Mouse (Mus musculus): ENCODE measurements around the gene Olfr1513.
"Not testable (repeated sequence)": the region's sequence is repeated elsewhere in the genome, so short reads cannot be mapped to it uniquely, and the experiment has no call there.

Gene Olfr1513

DNA sequence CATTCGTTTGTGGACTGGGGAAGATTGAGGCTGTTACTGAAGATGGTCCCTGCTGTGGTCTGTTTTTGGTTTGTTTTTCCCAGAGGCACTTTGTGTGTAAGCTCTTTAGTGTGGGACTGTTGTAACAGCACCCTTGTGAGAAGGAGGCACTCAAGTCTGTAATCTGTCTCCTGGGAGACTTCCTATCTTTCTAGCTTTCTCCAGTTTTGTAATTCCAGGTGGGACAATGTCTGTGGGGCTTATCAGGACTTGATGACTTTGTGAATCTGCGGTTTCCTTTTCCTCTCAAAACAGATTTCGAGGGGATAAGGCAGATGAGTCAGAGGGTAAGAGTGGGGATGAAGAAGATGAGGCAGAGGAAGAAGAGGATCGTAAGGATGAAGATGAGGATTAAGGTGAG lies at the start of gene Olfr1513:
TSS of gene Olfr1513 (minus strand) at position 101 of the 400 bp plus-strand sequence.
- DNase-seq, result no peak

- DNase-seq, result no peak
Observed at GRCm38 (mm10) chr14:52397279-52397678, 41.1 kb upstream of the Olfr1513 start, which contains the start of gene Olfr1511. Gene Olfr1511 (minus strand): TSS chr14:52397379.

DNA sequence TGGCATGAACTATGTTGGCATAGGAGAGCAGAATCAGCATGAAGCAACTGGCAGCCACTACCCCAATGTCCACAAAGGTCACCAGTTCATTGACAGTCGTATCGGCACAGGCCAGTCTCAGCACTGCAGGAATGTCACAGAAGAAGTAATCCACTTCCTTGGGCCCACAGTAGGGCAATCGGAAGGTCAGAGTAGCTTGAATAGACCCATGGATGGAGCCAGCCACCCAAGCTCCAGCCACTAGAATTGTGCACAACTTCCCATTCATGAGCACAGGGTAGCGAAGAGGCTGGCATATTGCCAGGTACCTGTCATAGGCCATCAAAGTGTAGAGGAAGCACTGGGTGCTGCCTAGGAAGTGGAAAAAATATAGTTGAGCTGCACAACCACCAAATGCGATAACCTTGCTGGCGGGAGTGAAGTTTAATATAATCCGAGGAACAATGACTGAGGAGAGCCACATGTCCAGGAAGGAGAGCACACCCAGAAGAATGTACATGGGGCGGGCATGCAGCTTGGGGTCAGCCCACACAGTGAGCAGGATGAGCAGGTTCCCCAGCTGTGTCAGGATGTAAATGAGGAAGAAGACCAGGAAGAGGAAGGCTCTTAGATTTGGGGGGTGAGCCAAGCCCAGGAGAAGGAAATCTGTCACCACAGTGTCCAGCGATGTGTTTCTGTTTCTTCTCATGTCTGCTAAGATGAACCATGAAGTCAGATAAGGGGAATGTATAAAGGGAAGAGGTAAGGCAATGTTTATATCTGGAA lies 34.1 kb upstream of the Olfr1513 start:
- not testable (repeated sequence) for DNase-seq

DNA sequence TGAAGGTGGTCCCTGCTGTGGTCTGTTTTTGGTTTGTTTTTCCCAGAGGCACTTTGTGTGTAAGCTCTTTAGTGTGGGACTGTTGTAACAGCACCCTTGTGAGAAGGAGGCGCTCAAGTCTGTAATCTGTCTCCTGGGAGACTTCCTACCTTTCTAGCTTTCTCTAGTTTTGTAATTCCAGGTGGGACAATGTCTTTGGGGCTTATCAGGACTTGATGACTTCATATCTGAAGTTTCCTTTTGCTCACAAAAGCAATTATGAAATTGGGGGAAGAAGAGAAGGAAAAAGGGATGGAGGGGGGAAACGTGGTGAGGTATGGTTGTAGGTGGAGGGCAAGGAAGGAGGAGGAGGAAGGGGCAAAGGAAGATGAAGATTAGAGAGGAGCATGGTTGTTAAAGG lies 22.9 kb upstream of the Olfr1513 start, which contains the start of gene Olfr1512:
TSS of gene Olfr1512 (minus strand) at position 101 of the 400 bp plus-strand sequence.
- DNase-seq, result no peak

DNA sequence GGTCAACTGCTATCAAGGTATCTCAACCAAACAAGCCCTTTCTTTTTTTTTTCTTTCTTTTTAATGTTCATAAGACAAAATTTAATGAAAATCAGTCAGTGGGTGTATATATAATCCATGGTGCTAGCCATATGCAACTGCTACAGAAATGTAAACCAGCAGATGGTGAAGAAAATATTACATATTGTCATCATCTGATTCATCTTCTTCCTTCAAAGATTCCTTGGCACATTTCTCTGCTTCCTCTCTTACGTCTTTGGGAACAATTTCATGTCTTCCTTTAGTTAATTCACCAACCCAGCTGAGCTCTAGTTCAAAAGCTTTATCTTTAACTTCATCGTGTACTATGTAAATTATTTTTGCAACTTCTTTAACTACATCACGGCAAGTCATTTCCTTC lies 12.5 kb upstream of the Olfr1513 start:
- DNase-seq, result no peak

GRCm38 (mm10) chr14:52339512-52339852 lies 16.7 kb downstream of the Olfr1513 start:
- DNase-seq, result no peak

GRCm38 (mm10) chr14:52338751-52339511 lies 17.3 kb downstream of the Olfr1513 start:
- DNase-seq, result peak; percentile 50

DNA sequence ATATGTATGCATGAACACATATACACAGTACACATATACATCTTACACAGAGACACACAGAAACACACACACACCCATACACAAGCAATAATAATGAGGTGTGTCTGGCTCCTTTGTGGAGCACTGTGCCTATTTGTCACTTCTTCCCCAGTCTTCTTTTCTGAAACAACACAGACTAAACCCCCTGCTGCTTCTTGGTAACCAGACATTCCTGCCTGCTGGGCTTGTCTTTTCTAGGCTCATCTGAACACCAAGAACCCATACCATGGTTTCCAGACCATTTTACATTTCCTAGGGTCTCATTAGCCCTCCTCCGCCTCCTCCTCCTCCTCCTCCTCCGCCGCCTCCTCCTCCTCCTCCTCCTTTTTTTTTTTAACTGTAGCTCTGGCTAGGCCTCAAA lies 24.0 kb downstream of the Olfr1513 start:
- no peak for DNase-seq

DNA sequence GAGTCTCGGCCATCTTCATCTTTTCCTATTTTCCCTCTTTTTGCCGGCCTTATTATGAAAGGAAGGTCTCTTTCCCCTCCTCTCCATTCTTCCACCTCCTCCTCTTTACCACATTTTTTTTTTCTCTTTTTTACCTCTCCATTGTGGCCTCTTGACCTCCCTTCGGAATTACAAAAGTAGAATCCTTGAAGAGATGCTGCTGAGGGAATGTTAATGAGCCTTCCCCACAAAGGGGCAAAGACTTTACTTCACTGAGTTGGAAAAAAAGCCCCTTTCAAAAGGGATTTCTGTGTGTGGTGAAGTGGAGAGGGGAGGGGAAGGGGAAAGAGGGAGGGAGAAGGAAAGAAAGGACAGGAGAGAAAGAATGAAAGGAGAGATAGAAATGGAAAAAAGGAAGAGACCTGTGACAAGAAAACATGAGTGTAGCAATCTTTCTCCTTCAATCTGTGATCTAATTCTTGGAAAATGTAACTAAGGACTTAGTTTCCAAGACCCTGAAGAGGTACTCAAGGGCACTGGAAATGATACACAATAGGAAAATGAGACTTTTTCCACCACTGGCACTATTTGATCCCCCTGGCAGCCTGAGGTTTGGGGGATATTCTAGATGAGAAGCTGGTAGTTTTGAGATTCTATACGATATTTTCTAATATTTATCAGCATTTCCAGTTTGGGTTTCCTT lies 25.0 kb downstream of the Olfr1513 start:
- DNase-seq, result no peak

DNA sequence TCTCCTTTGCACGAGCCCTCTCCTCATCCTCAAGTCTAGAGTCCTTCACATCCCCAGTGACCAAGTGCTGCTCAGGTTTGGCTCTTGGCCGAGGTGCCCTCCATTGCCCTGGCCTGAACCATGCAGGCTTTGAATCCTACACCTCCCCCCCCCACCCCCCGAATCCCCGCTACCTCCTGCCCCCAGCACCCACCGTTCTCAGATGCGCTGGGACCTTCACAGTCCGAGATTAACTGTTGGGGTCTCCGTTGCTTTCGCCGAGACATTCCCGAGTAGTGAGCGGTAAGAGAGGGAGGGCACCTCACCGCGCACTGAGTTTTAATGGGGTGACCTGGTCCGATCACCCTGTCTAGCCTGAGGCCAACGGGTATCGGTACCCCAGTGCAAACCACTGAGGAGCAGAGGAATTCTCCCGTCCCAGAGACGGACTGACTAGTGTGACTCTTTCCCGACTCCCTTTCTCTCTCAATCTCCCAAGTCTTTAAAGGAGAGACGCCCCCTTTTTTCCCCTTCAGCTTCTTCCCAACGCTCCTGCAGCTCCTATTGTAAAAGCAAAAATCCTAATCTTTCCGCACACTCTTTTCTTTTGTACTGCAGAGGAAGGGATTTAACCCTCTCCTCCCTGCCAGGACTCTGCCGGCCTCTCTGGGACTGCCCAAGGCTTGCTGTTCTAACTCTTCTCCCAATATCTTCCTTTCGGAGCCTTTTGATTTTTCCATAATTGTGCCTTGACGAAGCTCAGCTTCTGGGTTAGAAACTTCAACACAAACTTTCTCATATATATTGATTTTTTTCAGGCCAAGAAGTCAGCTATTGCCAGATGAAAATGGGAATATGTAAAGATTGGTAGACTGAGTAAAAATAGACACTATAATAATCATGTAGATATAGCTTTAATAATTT lies 28.0 kb downstream of the Olfr1513 start, which contains the start of gene Sall2:
TSS of gene Sall2 (minus strand) at position 853 of the 903 bp plus-strand sequence.
- no peak for DNase-seq

- DNase-seq, result no peak
Observed at GRCm38 (mm10) chr14:52327375-52327901, 28.8 kb downstream of the Olfr1513 start.

- DNase-seq, result no peak
Observed at GRCm38 (mm10) chr14:52325890-52326289, 30.3 kb downstream of the Olfr1513 start.

GRCm38 (mm10) chr14:52319361-52319760 lies 36.8 kb downstream of the Olfr1513 start:
- DNase-seq, result no peak

DNA sequence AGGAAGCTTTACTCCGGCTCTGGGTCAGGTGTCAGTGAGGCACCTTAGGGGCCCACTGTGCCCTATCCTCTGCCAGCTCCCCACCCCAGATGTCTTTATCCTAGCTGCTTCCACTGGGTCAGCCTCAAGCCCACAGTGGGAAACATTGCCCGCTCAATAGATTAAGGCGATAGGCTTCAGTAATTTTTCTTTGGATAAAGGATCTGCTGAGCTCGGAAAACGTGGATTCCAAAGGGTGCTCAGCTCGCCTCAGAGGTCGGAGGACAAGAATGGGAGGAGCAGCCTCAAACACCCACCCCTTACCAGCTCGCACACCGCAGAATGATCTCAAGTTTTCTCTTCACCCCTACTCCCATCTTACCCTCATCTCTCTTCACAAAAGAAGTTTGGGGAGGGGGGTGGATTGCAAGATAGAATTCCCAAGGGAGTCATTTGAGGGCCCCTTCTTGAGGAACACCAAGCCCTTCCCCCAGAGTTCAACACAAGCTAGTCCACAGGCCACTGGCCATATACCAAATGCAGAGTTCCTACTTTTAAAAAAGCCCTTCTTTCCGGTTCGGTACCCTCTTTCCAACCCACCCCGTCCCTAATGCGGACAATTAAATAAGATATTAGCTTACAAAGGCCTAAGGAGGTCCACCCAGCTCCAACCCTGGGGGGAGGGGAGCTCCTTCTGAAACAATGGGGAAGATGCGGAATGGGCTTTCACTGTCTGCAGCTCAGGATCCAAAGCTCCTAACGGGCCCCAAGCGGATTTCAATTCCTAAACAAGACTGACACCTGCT lies 39.6 kb downstream of the Olfr1513 start:
- peak; percentile 57 for DNase-seq

GRCm38 (mm10) chr14:52315792-52316440 lies 40.3 kb downstream of the Olfr1513 start:
- DNase-seq, result peak; percentile 71

DNA sequence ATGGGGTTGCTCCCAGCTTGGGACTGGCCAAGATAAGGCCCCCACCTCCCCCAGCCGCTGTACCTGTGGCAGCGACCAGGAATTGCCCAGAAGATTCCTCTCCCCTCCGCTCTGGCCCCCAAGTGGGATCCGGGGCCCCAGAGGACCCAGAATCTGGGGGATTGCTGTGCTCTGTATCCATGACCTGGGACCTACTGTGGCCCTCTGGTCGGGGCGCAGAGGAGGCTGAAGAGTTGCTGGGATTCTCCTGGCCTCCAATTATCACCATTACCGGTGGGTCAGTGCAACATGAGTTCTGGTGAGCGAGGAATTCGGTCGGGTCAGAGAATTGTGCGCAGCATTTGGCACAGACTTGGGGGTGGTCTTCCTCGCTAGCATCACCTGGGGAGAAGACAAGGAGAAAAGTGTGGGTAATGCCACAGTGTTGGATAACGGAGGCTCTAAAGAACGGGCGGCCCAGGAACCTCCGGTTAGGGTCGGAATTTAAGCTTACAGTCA lies 40.9 kb downstream of the Olfr1513 start:
- DNase-seq, result no peak

DNA sequence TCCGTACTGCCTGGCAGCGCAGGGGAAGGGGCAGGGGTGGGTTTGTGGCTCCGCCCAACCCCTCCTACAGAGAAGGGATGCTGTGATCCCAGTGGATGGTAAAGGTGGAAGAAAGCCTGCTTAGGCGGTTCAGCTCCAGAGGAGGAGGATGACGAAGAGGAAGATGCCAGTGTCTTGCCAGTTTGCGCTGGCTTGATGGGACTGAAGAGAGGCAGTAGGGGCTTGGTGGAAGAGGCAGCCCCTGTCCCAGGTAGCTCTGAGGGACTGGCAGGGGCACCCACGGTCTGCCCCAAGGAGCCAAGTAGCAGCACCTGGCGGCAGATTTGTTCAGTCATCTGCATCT lies 41.4 kb downstream of the Olfr1513 start:
- no peak for DNase-seq

DNA sequence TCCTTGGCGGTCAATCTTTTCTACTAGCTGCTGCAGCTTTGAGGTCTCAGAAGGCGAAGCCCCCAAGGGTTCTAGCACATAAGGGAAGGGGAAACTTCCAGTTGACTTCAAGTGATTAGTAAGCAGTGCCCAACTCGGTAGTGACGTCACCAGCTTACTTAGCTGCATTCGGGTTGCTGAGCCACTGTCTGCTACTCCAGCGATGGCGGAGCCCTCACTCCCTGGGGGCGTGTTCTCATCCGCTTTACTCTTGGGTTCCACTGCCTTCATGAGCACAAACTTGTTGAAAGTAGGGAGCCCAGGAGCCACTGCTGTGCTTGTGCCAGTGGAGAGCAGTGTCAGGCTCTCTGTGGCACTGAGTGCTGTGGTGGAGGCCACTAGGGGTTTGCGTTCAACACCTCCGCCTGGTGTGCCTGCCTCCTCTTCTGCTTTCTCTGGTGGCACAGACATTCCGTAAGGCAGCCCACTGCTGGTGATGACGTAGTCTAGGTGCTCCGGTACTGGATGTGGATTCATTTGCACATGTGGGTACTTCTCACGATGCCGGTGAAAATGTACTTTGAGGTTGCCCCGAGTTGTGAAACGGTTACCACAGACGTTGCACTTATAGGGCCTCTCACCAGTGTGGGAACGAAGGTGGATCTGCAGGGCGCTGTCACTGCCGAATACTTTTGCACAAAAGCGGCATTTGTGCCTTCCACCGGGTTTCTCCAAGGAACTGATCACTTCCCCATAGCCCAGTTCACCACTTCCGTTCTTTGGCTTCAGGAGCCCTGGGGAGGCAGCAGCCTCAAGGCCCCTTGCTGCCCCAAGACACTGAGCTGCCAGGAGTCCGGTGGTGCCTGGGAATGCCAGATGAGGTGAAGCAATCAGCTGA lies 42.0 kb downstream of the Olfr1513 start:
- DNase-seq, result no peak

- no peak for DNase-seq
Observed at GRCm38 (mm10) chr14:52310906-52311305, 45.3 kb downstream of the Olfr1513 start.

DNA sequence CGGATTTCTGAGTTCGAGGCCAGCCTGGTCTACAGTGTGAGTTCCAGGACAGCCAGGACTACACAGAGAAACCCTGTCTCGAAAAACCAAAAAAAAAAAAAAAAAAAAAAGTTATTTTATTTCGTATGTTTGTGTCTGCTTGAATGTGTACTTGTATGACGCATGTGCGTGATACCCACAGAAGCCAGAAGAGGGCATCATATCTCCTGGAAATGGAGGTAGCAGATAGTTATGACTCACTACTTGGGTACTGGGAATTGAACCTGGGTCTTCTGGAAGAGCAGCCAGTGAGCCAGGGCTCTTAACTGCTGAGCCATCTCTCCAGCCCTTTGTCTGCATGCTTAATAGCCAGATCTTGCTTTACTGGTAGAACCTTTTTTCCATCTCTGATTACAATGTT lies 45.9 kb downstream of the Olfr1513 start:
- DNase-seq, result not testable (repeated sequence)
